Mouse (Mus musculus) lung, postnatal 36 days (tissue): ENCODE results near the gene Ap3b2.

Source experiments
- DNase-seq: peaks from one replicate; pipeline ENCODE4 v3.0.0; 2022; ENCODE audit warnings: mixed read lengths

Ap3b2 gene

GRCm38 (mm10) chr7:81475221-81475620, 18.5 kb downstream of the Ap3b2 start:
- DNase-seq, result no peak

GRCm38 (mm10) chr7:81464906-81465450, 28.7 kb downstream of the Ap3b2 start:
- no peak for DNase-seq

DNA sequence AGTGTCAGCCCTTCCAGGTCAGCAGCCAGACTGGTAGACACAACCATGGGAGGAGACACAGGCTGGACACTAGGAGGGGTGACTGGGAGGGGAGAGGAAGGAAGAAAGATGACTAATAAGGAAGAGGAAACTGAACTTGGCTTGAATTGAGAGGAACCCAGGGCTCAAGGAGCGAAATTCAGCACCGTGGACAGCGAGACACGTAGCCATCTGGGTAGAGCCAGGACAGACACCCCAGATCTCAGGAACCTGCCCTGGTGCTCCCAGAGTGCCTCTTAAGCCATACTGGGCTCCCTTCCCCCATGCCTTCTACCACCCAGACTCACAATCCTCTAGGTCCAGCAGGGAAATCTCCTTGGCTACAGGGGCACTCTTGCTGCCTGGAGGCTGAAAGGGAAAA, 29.6 kb downstream of the Ap3b2 start:
- no peak for DNase-seq

GRCm38 (mm10) chr7:81462815-81463214, 30.9 kb downstream of the Ap3b2 start:
- DNase-seq, result no peak

DNA sequence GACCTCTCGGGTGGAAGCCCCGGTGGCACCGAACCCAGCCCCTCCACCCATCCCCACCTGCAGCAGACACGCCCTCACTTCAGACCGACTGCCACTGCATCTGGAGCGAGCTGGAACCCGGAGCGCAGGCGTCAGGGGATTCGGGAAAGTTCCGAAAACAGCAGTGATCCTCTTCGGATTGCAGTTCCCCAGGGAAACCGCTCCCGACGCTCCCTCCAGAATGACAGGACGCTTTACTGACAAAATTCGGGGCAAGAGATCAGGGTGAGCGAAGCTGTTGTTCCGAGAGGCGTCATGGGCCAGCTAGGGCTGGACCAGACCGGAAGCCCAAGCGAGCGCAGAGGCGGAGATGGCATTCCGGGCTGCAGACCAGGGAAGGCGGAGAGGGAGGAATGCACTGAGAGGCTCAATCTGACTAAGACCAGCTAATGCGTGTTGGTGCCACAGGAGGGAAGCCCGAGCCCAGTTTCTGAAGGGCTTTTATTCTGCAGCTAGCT, 38.5 kb downstream of the Ap3b2 start, which contains the start of gene Cpeb1:
Gene Cpeb1, minus strand, starts transcription at position 311 of the 497 bp plus-strand sequence.
- DNase-seq, result peak; percentile 65

- peak; percentile 44 for DNase-seq
These were observed 39.2 kb downstream of the Ap3b2 start for GRCm38 (mm10) chr7:81454331-81455039.

DNA sequence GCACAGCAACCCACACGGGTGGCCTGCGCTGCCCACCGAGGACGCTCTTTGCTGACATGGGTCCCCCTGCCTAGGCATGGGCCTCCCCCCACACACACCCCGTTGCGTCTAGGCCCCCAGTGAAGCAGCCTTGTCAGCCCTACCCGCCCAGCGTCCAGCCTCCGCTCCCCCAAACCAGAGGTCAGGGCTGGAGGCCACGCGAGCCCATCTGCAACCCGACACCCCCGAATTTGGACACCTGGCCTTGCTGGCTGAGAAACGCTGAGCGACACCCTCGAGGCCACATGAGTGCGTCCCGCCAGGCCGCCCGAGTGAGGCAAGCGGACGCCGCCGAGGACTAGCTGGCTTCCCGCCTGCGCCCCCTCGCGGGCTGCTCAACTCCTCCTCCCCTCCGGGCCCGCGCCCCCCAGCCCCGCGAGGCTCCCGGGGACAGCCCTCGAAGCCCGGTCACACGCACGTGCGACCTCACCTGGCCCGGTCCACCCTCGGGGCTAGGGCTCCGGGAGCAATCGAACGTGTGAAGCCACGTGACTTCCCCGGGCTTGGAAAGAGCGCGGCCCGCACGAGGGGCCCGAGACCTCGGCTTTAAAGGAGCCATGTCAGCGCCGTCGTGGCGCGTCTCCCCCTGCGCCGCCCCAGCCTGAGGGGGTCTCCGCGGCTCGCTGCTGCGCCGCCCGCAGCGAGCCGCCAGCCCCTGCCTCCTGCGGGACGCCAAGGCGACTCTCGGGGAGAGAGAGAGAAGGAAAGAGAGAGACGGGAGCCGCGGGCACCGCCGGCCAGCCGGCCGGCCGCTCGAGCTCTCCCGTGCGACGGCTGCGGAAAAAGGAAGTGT, 40.1 kb downstream of the Ap3b2 start:
- DNase-seq, result peak; percentile 26

DNA sequence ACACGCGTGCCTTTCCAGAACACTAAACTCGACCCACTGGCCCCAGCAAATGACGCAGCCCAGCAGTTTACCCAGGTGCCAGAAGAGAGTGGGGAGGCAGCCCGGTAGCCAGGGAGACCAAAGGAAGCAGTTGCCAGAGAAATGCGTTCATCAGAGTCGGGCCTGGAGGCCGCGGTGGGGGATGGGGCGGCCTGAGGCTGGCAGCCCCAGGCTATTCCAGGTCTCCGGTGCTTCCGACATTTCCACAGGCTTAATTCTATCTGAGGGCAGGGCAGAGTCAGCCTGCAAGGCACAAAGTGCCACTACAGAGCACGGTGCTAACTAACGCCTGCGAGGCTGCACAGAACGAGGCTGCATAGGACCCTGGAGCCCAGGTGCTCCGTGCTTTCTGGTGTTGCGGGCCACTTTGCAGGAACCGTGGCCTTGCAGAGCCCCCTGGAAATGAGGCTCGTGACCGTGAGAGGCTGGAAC, 40.7 kb downstream of the Ap3b2 start:
- DNase-seq, result peak; percentile 10
